Mouse (Mus musculus): ENCODE results near the gene Ric8b.

The Ric8b gene

GRCm38 (mm10) chr10:84909021-84909801, 8.2 kb upstream of the Ric8b start:
- DNase-seq (ENCODE audit: low read depth, low spot score), result peak; percentile 66

- peak; percentile 92 for DNase-seq (ENCODE audit: low read depth, low spot score)
Observed at GRCm38 (mm10) chr10:84910194-84910593, 7.2 kb upstream of the Ric8b start.

GRCm38 (mm10) chr10:84910758-84911384, 6.5 kb upstream of the Ric8b start:
- peak; percentile 96 for DNase-seq (ENCODE audit: low read depth, low spot score)

- DNase-seq (ENCODE audit: low read depth, low spot score), result no peak
Observed at GRCm38 (mm10) chr10:84913148-84913547, 4.3 kb upstream of the Ric8b start.

GRCm38 (mm10) chr10:84915476-84915875, 1.9 kb upstream of the Ric8b start:
- DNase-seq (ENCODE audit: low read depth, low spot score), result no peak

GRCm38 (mm10) chr10:84917731-84918095, 297 bp downstream of the Ric8b start:
- DNase-seq (ENCODE audit: low read depth, low spot score), result no peak

GRCm38 (mm10) chr10:84926336-84926735, 8.9 kb downstream of the Ric8b start:
- no peak for DNase-seq (ENCODE audit: low read depth, low spot score)

- DNase-seq (ENCODE audit: low read depth, low spot score), result no peak
Observed at GRCm38 (mm10) chr10:84926885-84927284, 9.5 kb downstream of the Ric8b start.

- DNase-seq (ENCODE audit: low read depth, low spot score), result no peak
Observed at GRCm38 (mm10) chr10:84928465-84928864, 11.0 kb downstream of the Ric8b start.

GRCm38 (mm10) chr10:84935553-84936209, 18.3 kb downstream of the Ric8b start:
- DNase-seq (ENCODE audit: low read depth, low spot score), result no peak

- no peak for DNase-seq (ENCODE audit: low read depth, low spot score)
Observed at GRCm38 (mm10) chr10:84936832-84937515, 19.6 kb downstream of the Ric8b start.

GRCm38 (mm10) chr10:84938094-84938820, 20.8 kb downstream of the Ric8b start:
- DNase-seq (ENCODE audit: low read depth, low spot score), result no peak

- DNase-seq (ENCODE audit: low read depth, low spot score), result no peak
Observed at GRCm38 (mm10) chr10:84938886-84939285, 21.5 kb downstream of the Ric8b start.

GRCm38 (mm10) chr10:84940356-84940755, 22.9 kb downstream of the Ric8b start:
- no peak for DNase-seq (ENCODE audit: low read depth, low spot score)

- peak; percentile 59 for DNase-seq (ENCODE audit: low read depth, low spot score)
Observed at GRCm38 (mm10) chr10:84945692-84946091, 28.3 kb downstream of the Ric8b start.

GRCm38 (mm10) chr10:84948970-84949683, 31.7 kb downstream of the Ric8b start:
- DNase-seq (ENCODE audit: low read depth, low spot score), result no peak

- DNase-seq (ENCODE audit: low read depth, low spot score), result no peak
Observed at GRCm38 (mm10) chr10:84949684-84950010, 32.2 kb downstream of the Ric8b start.

GRCm38 (mm10) chr10:84950384-84950783, 33.0 kb downstream of the Ric8b start:
- no peak for DNase-seq (ENCODE audit: low read depth, low spot score)

GRCm38 (mm10) chr10:84954236-84954635, 36.8 kb downstream of the Ric8b start:
- no peak for DNase-seq (ENCODE audit: low read depth, low spot score)

GRCm38 (mm10) chr10:84956173-84956572, 38.8 kb downstream of the Ric8b start:
- DNase-seq (ENCODE audit: low read depth, low spot score), result no peak

- no peak for DNase-seq (ENCODE audit: low read depth, low spot score)
Observed at GRCm38 (mm10) chr10:84958597-84958996, 41.2 kb downstream of the Ric8b start.

Data from R1 (cell line).